Mouse (Mus musculus): ENCODE results near the gene Fam204a. TPM values are rescaled to one million over a fixed set of nuclear protein-coding genes. Genes with fewer than 3 reads are reported as not detected.

Gene Fam204a
- polyA plus RNA-seq, 1 experiment from 2014 or later = 33.2 TPM

DNA sequence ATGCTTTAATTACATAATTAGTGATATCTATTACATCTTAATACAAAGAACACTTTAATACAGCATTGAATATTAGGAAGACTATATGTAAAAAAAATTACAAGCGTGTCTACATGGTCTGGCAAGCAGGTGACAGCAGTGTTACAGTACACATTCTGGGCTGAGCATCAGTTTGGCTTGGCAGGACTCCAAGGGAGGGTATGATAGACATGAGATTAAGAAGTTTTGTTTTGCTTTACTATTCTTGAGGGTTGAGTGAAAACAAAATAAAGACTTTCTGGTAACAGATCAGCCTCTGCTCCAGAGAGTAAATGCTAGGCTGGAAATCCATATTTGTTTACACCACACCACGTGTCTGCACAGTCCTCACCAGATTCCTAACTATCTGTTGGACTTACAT lies 8.5 kb downstream of the Fam204a start:
- Histone ChIP-seq H3K4me3 (no peak overlapping the region), H3K4me2 (no peak overlapping the region), H3K9me3 (replicated peaks) (no peaks in the 10 kb centered on the region), H3K27ac (no peak overlapping the region), H3K27me3 (no peaks in the 10 kb centered on the region), H3K9ac (no peak overlapping the region), H3K4me1 (replicated peaks) (no peaks in the 10 kb centered on the region), H3K36me3 (peaks cover under 1% of the 10 kb centered on the region; the same call in 1 of the 2 replicates)
- WGBS = 59% methylated on average over 2 of the region's 2 CpGs
- no peak for ATAC-seq (replicated peaks; ENCODE audit: insufficient number of reproducible peaks, insufficient read depth, low FRiP score, low read depth)

DNA sequence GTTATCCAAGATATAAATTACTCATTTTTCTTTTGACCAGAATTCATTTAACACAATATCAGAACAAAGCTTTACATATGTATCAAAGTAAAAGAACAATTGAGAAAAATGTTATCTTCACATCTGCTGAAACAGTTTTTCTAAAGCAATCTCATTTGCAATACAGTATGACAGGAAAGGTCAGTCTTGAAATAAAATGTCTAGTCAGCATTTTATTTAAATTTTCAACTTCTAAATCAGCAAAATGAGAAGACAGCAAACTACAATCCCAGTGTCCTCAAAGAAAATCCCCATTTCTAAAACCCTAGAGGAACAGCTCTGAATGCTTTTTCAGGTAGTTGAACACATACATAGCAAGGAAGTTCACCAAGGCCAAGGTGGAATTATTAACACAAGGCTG lies 18.3 kb downstream of the Fam204a start:
- Histone ChIP-seq H3K9me3 (replicated peaks) (no peaks in the 10 kb centered on the region), H3K4me3 (no peak overlapping the region), H3K36me3 (peaks cover 7% of the 10 kb centered on the region; the same call in 1 of the 2 replicates), H3K27ac (no peak overlapping the region), H3K27me3 (no peaks in the 10 kb centered on the region), H3K4me2 (no peak overlapping the region), H3K4me1 (replicated peaks) (no peaks in the 10 kb centered on the region), H3K9ac (no peak overlapping the region)
- no peak for ATAC-seq (replicated peaks; ENCODE audit: insufficient number of reproducible peaks, insufficient read depth, low FRiP score, low read depth)

DNA sequence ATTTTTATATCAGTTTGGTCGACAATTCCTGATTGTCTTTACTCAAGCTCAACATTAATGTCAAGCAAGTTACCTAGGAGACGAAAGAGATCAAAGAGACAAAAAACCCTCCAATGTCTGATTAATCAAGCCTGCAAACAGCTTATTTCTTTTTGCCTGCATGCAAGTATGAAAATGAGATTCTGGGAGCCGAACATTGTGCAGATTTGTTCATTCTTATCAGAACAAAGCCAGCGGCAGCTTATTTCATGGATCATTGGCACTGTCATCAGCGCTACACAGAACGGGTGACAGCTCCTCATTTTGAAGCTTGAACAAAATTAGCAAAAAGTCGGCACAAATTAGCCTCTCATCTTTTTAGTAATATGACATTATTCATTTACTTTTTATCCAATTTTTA lies 22.3 kb downstream of the Fam204a start:
- Histone ChIP-seq H3K4me2 (no peak overlapping the region), H3K36me3 (no peaks in the 10 kb centered on the region), H3K4me3 (no peak overlapping the region), H3K27ac (no peak overlapping the region), H3K27me3 (no peaks in the 10 kb centered on the region), H3K9me3 (replicated peaks) (no peaks in the 10 kb centered on the region), H3K9ac (no peak overlapping the region), H3K4me1 (replicated peaks) (0 out of 2 replicates have a peak, but pooled peaks cover 5% of the 10 kb centered on the region)
- ATAC-seq (replicated peaks; ENCODE audit: insufficient number of reproducible peaks, insufficient read depth, low FRiP score, low read depth) = no peak
- 68% methylated on average over 7 of the region's 7 CpGs for WGBS

DNA sequence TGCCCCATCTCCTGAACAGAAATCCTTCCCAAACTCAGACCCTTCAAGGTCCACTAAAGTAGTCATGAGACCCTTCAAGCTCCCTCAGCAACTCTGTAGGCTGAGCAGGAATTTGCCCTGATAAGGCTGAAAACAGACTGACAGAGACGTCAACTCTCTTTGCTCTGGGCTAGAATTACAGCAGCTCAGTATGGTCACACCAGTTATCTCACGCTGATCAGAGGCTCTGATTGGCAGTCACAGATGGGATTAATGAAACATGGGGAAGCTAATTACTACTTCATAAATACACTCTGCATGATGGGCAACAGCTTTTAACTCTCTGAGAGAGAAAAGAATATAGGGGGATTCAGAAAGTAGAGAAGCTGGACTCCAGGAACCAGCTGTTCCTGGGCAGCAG lies 26.2 kb downstream of the Fam204a start:
- Histone ChIP-seq H3K9ac (no peak overlapping the region), H3K4me1 (replicated peaks) (peaks cover 15% of the 10 kb centered on the region), H3K9me3 (replicated peaks) (no peaks in the 10 kb centered on the region), H3K36me3 (no peaks in the 10 kb centered on the region), H3K27me3 (no peaks in the 10 kb centered on the region), H3K27ac (no peak overlapping the region), H3K4me2 (no peak overlapping the region), H3K4me3 (no peak overlapping the region)
- WGBS = 17% methylated on average over 2 of the region's 2 CpGs
- no peak for ATAC-seq (replicated peaks; ENCODE audit: insufficient number of reproducible peaks, insufficient read depth, low FRiP score, low read depth)

DNA sequence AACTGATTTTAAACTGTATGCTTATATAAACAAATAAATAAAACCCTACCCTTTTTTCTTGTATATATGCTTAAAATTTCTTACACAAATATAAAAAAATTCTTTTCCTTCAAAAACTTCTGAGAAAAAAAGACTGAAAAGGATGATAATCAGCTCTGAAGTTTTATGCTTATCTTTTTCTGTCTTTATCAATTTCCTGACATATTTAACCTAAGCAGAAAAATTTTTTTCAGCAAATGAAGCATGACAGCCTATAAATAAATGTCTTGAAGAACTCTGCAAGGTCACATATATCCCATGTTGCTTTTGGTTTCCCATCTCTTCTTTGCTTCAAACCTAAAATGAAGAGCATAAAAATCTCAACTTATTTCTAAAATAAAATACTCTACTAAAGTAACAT lies 27.3 kb downstream of the Fam204a start:
- Histone ChIP-seq H3K4me2 (no peak overlapping the region), H3K27me3 (no peaks in the 10 kb centered on the region), H3K9me3 (replicated peaks) (no peaks in the 10 kb centered on the region), H3K4me1 (replicated peaks) (peaks cover 15% of the 10 kb centered on the region), H3K36me3 (no peaks in the 10 kb centered on the region), H3K9ac (no peak overlapping the region), H3K4me3 (no peak overlapping the region), H3K27ac (no peak overlapping the region)
- no peak for ATAC-seq (replicated peaks; ENCODE audit: insufficient number of reproducible peaks, insufficient read depth, low FRiP score, low read depth)

DNA sequence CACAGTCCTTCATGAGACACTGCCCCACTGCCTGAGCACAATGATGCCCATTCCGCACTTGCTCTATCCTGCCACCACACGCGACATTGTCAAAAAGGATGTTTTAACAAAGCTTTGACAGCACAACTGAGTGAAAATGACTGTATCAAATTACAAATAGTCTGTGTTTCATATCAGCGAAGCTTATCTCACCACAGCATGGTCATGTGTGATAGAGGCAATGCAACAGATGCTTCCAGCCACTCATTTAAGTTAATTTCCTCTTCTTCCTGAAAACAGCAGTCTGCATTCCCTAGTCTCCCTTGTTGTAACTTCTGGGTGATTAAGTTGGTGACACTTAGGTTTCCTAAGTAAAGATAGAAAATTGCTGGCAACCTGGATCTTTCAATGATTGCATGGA lies 33.7 kb downstream of the Fam204a start:
- no peaks in the 10 kb centered on the region for H3K27me3 ChIP-seq
- no peak overlapping the region for H3K4me2 ChIP-seq
- peaks cover 14% of the 10 kb centered on the region for H3K4me1 ChIP-seq (replicated peaks)
- H3K27ac ChIP-seq = no peak overlapping the region
- H3K4me3 ChIP-seq = no peak overlapping the region
- 78% methylated on average over 4 of the region's 4 CpGs for WGBS
- no peak overlapping the region for H3K9ac ChIP-seq
- H3K9me3 ChIP-seq (replicated peaks) = no peaks in the 10 kb centered on the region
- H3K36me3 ChIP-seq = no peaks in the 10 kb centered on the region
- no peak for ATAC-seq (replicated peaks; ENCODE audit: insufficient number of reproducible peaks, insufficient read depth, low FRiP score, low read depth)

DNA sequence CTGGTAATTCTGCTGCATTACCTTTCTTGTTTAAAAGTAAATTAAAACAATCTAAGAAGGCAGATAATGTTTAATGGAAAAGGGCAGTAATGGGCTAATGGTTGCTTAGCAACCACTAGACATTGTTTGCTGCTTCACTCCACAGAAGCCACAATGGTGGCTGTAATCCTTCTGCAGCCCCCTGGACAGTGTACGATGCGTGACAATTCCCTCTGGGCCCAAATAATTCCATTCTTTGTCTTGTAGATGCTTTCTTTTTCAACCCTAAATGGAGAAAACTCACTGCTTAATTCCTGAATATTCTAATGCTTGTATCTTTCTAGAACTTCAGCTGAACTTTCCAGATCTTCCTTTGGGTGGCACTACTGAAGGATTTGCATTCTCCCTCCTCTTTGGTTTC lies 37.3 kb downstream of the Fam204a start:
- WGBS = 80% methylated on average over 2 of the region's 2 CpGs
- Histone ChIP-seq H3K36me3 (no peaks in the 10 kb centered on the region), H3K27me3 (no peaks in the 10 kb centered on the region), H3K9ac (no peak overlapping the region), H3K9me3 (replicated peaks) (no peaks in the 10 kb centered on the region), H3K4me3 (no peak overlapping the region), H3K4me2 (no peak overlapping the region), H3K27ac (no peak overlapping the region), H3K4me1 (replicated peaks) (peaks cover 4% of the 10 kb centered on the region; the same call in 1 of the 2 replicates)
- ATAC-seq (replicated peaks; ENCODE audit: insufficient number of reproducible peaks, insufficient read depth, low FRiP score, low read depth) = no peak

DNA sequence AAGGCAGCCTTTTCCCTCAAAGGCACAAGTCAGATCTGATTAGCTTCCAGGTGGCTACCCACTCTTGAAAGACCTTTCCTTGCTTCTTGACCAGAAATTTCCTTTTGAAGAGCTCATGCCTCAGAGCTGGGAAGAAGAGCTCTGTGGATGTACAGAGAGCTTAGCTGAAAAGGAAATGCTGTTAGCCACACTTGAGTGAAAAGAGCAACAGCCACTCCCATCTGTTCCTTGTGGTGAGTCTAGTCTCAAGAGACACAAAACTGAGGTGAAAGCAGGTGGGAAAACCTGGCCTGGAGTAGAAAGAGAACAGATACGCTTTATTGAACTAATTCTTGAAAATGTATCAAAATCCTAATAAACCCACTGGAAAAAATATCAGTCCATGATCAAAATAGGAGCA lies 43.6 kb downstream of the Fam204a start:
- Histone ChIP-seq H3K4me2 (no peak overlapping the region), H3K27me3 (no peaks in the 10 kb centered on the region), H3K36me3 (no peaks in the 10 kb centered on the region), H3K4me1 (replicated peaks) (no peaks in the 10 kb centered on the region), H3K9ac (no peak overlapping the region), H3K4me3 (no peak overlapping the region), H3K27ac (no peak overlapping the region), H3K9me3 (replicated peaks) (no peaks in the 10 kb centered on the region)
- ATAC-seq (replicated peaks; ENCODE audit: insufficient number of reproducible peaks, insufficient read depth, low FRiP score, low read depth) = no peak
- 94% methylated on average over 1 of the region's 1 CpGs for WGBS

DNA sequence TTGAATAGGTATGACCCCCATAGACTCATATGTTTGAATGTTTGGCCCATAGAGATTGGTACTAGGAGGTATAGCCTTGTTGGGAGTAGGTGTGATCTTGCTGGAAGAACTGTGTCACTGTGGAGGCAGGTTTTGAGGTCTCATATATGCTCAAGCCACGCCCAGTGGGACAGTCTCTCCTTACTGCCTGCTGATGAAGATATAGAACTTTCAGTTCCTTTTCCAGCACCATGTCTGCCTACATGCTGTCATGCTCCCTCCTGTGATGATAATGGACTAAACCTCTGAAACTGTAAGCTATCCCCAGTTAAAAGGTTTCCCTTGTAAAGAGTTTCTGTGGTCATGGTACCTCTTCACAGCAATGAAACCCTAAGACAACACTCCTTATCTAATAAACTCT lies 44.3 kb downstream of the Fam204a start:
- Histone ChIP-seq H3K9me3 (replicated peaks) (no peaks in the 10 kb centered on the region), H3K9ac (no peak overlapping the region), H3K27me3 (no peaks in the 10 kb centered on the region), H3K4me3 (no peak overlapping the region), H3K4me2 (no peak overlapping the region), H3K4me1 (replicated peaks) (no peaks in the 10 kb centered on the region), H3K27ac (no peak overlapping the region), H3K36me3 (no peaks in the 10 kb centered on the region)
- no peak for ATAC-seq (replicated peaks; ENCODE audit: insufficient number of reproducible peaks, insufficient read depth, low FRiP score, low read depth)
- 83% methylated on average over 1 of the region's 1 CpGs for WGBS

DNA sequence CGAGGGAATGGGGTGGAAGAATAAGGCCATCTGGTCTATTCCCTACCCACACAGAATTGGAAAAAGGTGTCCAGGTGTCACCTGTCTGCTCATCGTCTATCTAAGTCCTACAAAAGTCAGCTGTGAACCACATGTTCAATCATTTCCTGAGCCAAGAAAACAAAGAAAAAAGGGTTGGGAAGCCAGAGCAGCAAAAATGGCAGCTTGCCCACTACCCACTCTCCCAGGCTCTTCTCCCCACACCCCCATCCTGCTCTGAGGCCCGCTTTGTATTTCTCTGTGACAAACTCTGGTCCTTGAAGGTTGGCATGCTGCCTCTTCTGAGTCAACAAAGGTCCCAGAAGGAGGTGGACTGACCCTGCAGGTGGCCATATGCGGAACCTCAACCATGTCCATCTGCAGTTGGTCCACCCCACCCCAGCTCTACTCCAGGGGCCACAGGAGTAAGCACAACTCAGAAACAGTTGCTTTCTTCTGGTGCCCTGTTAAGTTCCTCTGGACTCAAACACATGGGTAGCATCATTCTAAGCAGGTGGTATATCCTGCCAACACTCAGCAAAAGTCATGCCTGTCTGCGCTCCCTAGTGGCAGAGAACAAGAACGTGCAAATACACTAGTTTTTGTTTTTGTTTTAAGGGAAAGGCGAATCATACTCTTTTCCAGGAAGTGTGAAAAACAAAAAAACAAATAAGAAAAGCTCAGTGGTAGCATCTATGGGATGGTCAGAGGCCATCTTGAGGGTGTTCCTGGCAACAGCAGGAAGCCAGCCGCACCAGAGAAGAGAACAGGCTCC lies 47.5 kb downstream of the Fam204a start:
- no peaks in the 10 kb centered on the region for H3K27me3 ChIP-seq
- no peak overlapping the region for H3K4me2 ChIP-seq
- no peaks in the 10 kb centered on the region for H3K36me3 ChIP-seq
- H3K9ac ChIP-seq = no peak overlapping the region
- ATAC-seq (replicated peaks; ENCODE audit: insufficient number of reproducible peaks, insufficient read depth, low FRiP score, low read depth) = no peak
- no peaks in the 10 kb centered on the region for H3K9me3 ChIP-seq (replicated peaks)
- WGBS = 76% methylated on average over 8 of the region's 8 CpGs
- no peak overlapping the region for H3K4me3 ChIP-seq
- H3K4me1 ChIP-seq (replicated peaks) = no peaks in the 10 kb centered on the region
- H3K27ac ChIP-seq = no peak overlapping the region

DNA sequence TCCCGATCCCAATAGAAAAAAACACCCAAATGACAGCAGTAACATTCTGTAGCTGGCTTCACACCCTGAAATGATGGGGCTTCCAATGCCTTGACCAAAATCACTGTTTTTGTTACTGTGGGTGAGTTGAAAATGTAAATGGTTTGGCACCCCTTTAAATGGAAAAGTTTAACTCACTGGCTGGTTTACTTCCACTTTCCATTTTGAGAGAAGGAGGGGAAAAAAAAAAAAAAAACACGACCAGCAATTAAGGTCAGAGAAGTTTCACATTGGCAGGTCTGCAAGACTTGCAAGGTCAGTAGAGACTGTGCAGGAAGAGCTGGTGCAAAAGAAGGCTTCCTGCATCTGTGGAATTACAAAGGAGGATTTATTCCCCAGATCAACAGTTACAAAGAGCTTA lies 61.1 kb downstream of the Fam204a start:
- Histone ChIP-seq H3K27me3 (no peaks in the 10 kb centered on the region), H3K4me3 (no peak overlapping the region), H3K36me3 (no peaks in the 10 kb centered on the region), H3K4me1 (replicated peaks) (peaks cover 3% of the 10 kb centered on the region; the same call in 1 of the 2 replicates), H3K9ac (no peak overlapping the region), H3K27ac (no peak overlapping the region), H3K9me3 (replicated peaks) (no peaks in the 10 kb centered on the region), H3K4me2 (no peak overlapping the region)
- WGBS = 39% methylated on average over 2 of the region's 2 CpGs
- no peak for ATAC-seq (replicated peaks; ENCODE audit: insufficient number of reproducible peaks, insufficient read depth, low FRiP score, low read depth)

DNA sequence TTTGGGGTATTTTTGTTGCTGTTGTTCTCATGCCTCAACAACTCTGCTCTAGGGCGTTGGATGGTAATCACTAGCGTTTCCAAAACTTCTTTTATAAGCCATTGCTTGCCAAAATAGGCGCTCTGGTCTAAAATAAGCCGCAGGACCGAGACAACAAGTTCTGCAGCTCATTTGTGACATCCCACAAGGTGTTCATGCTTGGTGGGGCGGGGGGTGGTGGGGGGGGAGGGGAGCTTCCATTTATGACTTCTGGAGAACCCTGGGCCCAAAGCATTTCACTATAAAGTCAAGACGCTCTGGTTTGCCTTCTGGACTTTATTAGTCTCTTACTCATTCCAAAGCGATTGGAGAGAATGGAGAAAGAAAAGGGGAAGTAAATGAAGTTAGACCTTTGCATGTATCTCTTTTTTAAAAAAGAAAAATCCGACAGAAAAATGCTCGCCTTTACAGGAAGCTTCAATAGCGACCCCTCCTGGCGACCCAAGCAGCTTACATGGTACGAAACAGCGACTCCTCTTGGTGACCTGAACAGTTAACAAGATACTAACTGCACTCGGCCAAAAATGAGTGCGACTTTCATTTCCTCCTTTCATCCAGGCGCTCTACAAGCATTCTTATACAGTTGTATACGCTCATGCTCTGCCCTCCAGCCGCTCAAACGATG lies 65.8 kb downstream of the Fam204a start:
- 16% methylated on average over 20 of the region's 20 CpGs for WGBS
- H3K27me3 ChIP-seq = no peaks in the 10 kb centered on the region
- H3K4me3 ChIP-seq = no peak overlapping the region
- no peak for ATAC-seq (replicated peaks; ENCODE audit: insufficient number of reproducible peaks, insufficient read depth, low FRiP score, low read depth)
- H3K27ac ChIP-seq = no peak overlapping the region
- peaks cover 4% of the 10 kb centered on the region; the same call in 1 of the 2 replicates for H3K4me1 ChIP-seq (replicated peaks)
- no peak overlapping the region for H3K9ac ChIP-seq
- no peaks in the 10 kb centered on the region for H3K36me3 ChIP-seq
- H3K9me3 ChIP-seq (replicated peaks) = no peaks in the 10 kb centered on the region
- H3K4me2 ChIP-seq = peak overlapping the region; percentile 30; the same call in 1 of the 2 replicates

All from heart, embryonic 15.5 days (tissue).